Mouse (Mus musculus): ENCODE measurements around the gene 1700001P01Rik.

Gene 1700001P01Rik

GRCm38 (mm10) chr11:97775808-97776496, at the start of gene 1700001P01Rik:
Gene 1700001P01Rik (minus strand): TSS chr11:97775918.
- DNase-seq (ENCODE audit: low read depth), result no peak

- DNase-seq (ENCODE audit: low read depth), result no peak
Observed at GRCm38 (mm10) chr11:97825295-97825694, 49.6 kb upstream of the 1700001P01Rik start.

GRCm38 (mm10) chr11:97824895-97825294, 49.2 kb upstream of the 1700001P01Rik start:
- DNase-seq (ENCODE audit: low read depth), result no peak

- DNase-seq (ENCODE audit: low read depth), result no peak
Observed at GRCm38 (mm10) chr11:97824168-97824567, 48.5 kb upstream of the 1700001P01Rik start.

GRCm38 (mm10) chr11:97822840-97823603, 47.3 kb upstream of the 1700001P01Rik start:
- DNase-seq (ENCODE audit: low read depth), result no peak

GRCm38 (mm10) chr11:97821401-97822064, 45.8 kb upstream of the 1700001P01Rik start:
- no peak for DNase-seq (ENCODE audit: low read depth)

- DNase-seq (ENCODE audit: low read depth), result no peak
Observed at GRCm38 (mm10) chr11:97820840-97821239, 45.1 kb upstream of the 1700001P01Rik start.

- no peak for DNase-seq (ENCODE audit: low read depth)
Observed at GRCm38 (mm10) chr11:97819923-97820322, 44.2 kb upstream of the 1700001P01Rik start.

GRCm38 (mm10) chr11:97819102-97819501, 43.4 kb upstream of the 1700001P01Rik start:
- DNase-seq (ENCODE audit: low read depth), result no peak

- no peak for DNase-seq (ENCODE audit: low read depth)
Observed at GRCm38 (mm10) chr11:97818571-97818970, 42.9 kb upstream of the 1700001P01Rik start.

- DNase-seq (ENCODE audit: low read depth), result no peak
Observed at GRCm38 (mm10) chr11:97818003-97818402, 42.3 kb upstream of the 1700001P01Rik start.

GRCm38 (mm10) chr11:97817379-97817778, 41.7 kb upstream of the 1700001P01Rik start:
- DNase-seq (ENCODE audit: low read depth), result no peak

- DNase-seq (ENCODE audit: low read depth), result no peak
Observed at GRCm38 (mm10) chr11:97816916-97817315, 41.2 kb upstream of the 1700001P01Rik start.

- DNase-seq (ENCODE audit: low read depth), result no peak
Observed at GRCm38 (mm10) chr11:97816176-97816575, 40.5 kb upstream of the 1700001P01Rik start.

- no peak for DNase-seq (ENCODE audit: low read depth)
Observed at GRCm38 (mm10) chr11:97815736-97816135, 40.0 kb upstream of the 1700001P01Rik start.

- DNase-seq (ENCODE audit: low read depth), result no peak
Observed at GRCm38 (mm10) chr11:97813746-97814515, 38.2 kb upstream of the 1700001P01Rik start.

GRCm38 (mm10) chr11:97813085-97813484, 37.4 kb upstream of the 1700001P01Rik start:
- DNase-seq (ENCODE audit: low read depth), result no peak

GRCm38 (mm10) chr11:97812491-97812921, 36.8 kb upstream of the 1700001P01Rik start:
- no peak for DNase-seq (ENCODE audit: low read depth)

GRCm38 (mm10) chr11:97811569-97812362, 36.0 kb upstream of the 1700001P01Rik start:
- DNase-seq (ENCODE audit: low read depth), result no peak

- no peak for DNase-seq (ENCODE audit: low read depth)
Observed at GRCm38 (mm10) chr11:97810970-97811369, 35.3 kb upstream of the 1700001P01Rik start.

GRCm38 (mm10) chr11:97810356-97810755, 34.6 kb upstream of the 1700001P01Rik start:
- DNase-seq (ENCODE audit: low read depth), result no peak
